Mouse (Mus musculus) ovary, postnatal 36 days (tissue): ENCODE measurements around the gene Tenm4.

Source experiments
- DNase-seq: peaks from one replicate; pipeline ENCODE4 v3.0.0; 2022; ENCODE audit warnings: low spot score, mixed read lengths

The Tenm4 gene

DNA sequence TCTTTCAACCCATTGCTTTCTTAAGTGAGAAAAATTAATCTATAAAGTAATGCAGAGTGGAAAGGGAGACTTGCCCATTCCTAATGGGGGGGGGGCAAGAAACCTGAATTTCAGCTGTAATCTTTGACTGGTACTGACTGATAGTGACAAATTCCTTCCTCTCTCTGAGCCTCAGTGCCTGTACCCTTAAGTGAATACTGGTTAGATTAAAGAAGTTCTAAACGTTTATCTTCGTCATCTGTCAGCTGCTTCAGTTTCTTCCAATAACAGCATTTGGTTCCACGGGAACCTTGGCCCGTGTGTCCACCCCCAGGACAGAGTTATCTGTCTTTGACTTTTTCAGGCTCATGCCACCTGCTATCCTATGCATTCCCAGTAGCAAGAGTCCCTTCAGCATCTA, 685.5 kb downstream of the Tenm4 start:
- no peak for DNase-seq

DNA sequence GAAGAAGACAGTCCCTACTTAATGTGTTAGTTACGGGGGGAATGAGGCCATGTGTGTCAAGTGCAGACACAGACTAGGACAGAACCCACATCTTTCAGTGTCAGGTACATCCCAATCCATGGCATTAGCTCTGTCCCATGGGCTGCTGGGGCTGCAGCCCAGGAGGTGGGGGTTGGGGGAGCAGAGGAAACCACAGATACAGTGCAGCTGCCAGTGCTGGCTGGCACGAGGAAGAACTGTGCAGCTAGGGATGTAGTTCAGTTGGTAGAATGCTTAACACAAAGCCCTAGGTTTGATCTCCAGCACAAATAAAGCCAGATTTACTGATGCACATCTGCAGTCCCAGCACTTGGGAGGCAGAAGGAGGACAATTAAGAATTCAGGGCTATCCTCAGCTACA, 688.0 kb downstream of the Tenm4 start:
- no peak for DNase-seq

DNA sequence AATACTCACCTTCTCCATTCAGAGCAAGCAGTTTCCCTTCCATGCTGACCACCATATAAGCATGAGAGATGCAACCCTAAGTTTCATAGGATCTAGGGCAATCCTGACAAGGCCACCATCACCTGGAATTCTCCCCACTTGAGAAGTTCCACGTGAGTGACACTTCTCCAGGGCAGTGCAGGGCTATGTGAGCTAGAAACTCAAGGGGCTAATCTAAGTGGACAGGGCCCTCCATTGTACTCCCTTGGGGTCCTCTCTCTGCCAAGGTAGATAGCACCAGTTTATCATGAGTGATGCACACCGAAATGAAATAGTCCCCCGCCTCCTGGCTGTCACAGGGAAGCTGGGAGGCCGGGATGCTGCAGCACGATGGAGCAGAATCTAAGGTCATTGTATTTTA, 688.6 kb downstream of the Tenm4 start:
- no peak for DNase-seq

DNA sequence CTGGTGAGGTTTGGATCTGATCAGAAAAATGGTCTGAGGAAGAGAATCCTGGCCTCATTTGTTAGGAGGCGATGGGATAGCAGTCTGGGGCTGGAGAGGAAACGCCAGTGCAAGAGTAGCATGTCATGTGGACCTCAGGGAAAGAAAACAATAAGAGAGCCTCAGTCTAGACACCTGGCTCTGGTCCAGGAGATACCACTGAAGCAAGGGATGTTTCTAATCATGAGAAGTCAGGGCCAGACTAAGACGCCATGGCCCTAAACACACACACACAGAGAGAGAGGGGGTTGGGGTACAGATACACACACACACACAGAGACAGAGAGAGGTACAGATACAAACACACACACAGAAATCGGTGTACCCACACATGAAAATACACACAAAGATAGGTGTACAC, 689.6 kb downstream of the Tenm4 start:
- peak; percentile 31 for DNase-seq

DNA sequence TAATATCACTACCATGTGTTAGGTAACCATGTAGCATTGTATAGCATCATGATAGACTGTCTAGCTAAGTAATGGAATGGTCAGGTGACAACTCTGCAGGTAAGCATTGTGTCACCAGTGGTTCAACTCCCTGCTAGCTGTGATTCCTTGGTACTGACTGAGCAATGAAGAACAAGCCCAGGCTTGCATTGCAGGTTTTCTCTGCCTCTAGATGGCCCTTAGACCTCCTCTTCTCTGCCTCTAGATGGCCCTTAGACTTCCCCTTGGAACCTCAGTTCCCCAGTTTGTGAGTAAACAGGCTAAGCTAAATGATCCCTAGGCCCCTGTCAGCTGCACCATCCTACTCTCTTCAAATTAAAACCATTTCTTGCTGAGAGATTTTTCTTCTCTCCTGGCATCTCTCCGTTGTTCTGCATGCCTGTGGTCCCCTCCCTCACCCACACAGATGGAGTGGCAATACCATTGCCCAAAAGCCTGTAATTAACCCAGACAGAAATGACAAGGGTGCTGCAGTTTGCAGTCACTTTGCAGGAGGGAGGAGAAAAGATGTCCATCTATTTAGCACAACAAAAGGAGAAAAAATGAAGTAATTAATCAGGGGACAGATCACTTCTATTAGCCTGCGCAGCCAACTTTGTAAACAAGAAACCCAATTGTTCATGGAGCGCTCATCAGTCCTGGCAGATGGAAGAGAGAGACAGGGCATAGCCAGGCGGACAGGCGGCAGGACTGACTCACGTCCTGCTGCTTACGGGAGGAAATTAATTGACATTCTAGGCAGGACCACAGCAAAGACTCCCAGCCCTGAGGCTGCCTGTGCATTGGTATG, 694.1 kb downstream of the Tenm4 start:
- no peak for DNase-seq

DNA sequence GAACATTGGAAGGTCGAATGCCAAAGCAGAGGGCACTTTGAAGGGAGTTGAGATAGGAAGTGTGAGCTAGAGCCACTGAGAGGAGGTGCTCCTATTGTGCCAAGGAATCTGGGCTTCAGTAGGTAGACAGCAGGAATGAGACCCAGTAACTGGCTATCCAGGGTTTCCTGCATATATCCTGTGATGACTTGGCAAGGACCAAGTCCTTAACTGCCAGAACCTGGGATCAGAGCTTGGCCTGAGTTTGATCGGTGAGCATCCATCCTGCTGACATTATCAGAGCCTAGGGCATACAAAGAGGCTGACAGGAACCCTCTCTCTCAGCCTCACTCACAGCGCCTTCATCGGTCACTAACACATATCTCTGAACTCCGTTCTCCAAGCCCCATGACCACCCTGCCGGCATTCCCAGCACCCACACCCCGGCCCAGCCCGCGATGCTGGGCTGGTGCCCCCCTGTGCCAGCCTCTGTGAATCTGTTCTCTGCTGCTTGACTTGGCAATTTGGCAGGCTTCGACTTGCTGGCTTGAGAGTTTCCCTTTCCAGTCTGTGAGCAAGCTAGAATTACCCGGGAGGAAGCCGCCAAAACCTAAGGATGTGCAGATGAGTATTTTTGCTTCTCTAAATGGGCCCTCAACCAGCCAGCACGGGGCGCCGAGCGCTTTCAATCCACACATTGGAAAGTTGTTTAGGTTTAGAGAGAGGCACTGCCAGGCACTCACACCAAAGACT, 698.2 kb downstream of the Tenm4 start:
- DNase-seq, result no peak

DNA sequence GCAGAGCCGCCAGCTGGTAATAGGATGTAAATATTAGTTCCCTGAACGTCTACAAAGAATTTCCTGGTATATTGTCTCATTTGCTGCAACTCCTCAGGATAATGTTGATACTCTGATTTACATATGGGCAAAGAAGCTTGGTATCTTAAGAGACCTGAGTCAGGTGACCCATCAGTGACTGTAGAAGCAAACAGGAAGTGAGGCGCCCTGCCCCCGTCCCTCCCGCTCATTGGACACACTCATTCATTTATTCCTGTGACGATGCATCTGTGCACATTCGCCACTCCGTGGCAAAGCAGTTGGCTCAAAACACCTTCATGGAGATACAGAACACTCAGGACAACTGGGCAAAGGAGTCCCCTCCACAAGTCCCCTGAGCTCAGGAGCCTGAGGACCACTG, 699.4 kb downstream of the Tenm4 start:
- no peak for DNase-seq

DNA sequence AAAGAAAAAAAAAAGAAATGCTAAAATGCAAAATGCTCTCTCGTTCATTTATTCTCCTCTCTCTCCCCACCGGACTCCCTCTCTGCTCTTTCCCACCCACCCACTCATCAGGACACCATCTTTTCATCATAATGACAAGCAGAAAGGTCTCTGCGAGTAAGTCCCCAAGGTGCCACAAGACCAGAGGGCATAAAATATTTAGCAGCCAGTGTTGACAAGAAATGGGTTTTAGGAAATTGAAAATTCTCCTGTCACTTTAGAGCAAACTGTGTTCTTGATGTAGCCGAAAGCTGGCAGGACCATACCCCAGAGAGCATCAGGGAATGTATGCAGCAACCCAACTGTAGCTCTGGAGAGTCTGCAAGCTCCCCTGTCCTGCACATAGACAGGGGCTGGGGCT, 700.0 kb downstream of the Tenm4 start:
- DNase-seq, result no peak

DNA sequence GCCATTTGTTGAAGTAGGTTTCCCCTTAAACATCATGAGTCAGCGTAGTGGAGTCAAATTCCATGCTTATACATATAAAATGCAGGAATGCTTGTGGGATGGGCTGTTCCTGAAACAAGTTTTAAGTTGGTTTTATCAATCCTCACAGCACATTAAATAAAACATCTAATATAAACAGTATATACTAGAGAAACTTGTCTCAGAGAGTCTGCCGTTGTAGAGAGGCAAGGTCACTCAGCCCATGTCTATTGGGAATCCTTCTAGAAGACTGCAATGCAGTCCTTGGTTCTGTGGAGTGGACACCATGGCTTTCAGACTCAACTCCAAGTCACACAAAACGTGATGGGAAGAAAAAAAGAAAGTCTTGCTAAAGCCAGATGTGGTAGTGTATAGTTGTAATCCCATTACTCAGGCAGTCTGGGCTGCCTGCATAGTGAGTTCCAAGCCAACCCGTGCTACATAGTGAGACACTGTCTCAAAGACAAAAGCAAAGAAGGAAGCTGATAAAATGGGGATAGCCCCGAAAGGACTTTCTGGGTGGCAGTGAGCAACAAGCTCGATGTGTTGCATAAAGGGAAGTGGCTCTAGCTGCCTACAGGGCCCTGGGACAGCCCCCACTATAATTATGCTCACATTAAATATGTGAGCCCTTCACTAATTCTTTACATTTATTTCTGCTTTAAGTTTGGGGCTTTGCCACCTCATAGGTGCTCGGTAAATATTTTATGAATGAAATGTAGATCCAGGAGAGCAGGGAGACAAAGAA, 707.6 kb downstream of the Tenm4 start:
- no peak for DNase-seq

DNA sequence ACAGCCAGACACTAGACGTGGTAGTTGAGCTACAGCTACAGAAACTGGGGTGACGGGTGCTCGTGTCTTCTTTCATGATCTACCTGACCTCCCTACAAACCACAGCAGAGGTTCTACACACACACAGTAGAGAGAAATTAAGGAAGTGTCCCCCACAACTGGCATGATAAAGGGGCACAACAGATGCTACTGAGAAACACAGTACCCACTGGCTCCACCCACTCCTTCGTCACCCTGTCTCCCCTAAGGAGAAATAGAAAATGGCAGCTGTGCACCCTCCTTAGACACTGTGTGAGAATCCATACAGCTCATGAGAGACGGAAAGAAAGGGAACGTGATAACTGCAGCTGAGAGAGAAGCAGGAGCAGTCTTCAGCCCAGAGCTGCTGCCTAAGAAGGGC, 708.5 kb downstream of the Tenm4 start:
- no peak for DNase-seq

DNA sequence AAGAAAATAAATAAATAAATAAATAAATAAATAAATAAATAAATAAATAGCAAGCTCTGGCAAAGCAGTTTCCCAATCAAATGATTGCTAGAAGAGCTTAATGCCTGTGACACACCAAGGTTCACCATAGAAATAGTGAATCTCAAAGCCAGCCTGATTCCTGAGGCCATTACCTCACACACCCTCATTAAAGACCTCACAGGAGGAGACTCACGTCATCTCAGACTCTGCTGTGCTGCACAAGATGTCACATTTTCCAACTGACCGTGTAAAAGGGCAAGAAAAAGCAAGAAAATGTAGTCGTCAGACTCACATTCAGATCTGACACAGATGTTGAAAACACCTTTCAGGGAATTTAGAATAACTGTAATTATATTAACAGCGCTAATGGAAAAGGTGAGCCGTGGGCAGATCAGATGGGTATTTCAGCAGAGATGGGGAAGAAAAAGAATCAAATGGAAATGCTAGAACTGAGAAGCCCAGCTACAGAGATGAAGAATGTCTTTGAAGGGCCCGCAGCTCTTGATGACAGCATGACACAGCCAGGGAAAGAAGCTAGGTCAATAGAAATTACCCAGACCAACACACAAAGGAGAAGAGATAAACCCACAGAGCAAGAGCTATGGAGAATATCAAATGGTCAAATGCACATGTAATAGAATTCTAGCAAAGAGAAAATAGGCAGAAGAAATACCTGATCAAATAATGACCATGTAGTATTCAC, 709.3 kb downstream of the Tenm4 start:
- no peak for DNase-seq

DNA sequence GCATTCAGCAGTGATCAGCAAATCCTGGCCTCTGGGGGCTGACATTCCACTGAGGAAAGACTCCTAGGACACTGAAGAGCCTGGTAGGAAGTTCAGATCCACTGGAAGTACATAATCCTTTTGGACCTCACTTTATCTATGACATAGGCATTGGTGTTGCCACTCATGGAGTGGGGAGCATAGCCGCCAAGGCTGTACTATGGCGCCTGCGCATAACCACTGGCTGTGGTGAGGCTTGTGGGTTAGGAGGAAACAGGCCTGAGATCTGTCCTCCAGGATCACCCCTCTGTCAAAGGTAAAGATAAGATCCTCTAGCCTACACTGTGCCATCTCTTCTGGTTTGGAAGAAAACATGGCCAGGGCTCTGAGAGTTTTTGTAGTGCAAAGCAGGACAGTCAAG, 712.3 kb downstream of the Tenm4 start:
- no peak for DNase-seq

DNA sequence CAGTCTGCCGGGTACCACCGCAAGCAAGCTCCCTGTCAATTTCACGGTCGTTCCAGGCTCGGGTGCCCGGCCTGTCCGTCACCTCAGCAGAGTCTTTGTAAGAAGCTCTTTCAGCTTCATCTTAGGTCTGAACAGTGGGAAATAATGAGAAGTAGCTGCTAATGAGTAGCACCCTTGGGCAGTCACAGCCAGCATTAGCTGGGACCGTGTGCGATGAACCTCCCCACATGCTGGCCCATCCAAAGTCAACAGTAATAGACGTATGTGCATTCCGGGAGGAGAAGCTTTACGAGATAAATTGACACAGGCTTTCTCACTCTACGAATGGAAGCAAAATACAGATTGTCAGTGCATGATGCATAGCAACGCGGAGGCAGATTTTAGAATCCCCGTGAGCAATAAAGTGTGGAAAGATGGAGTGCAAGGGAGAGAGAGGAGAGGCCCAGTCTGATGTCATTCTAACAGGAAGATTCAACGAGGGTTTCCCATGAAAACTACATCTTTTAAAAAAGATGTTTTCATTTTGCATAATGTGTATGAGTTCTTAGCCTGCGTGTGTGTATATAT, 716.1 kb downstream of the Tenm4 start:
- no peak for DNase-seq

DNA sequence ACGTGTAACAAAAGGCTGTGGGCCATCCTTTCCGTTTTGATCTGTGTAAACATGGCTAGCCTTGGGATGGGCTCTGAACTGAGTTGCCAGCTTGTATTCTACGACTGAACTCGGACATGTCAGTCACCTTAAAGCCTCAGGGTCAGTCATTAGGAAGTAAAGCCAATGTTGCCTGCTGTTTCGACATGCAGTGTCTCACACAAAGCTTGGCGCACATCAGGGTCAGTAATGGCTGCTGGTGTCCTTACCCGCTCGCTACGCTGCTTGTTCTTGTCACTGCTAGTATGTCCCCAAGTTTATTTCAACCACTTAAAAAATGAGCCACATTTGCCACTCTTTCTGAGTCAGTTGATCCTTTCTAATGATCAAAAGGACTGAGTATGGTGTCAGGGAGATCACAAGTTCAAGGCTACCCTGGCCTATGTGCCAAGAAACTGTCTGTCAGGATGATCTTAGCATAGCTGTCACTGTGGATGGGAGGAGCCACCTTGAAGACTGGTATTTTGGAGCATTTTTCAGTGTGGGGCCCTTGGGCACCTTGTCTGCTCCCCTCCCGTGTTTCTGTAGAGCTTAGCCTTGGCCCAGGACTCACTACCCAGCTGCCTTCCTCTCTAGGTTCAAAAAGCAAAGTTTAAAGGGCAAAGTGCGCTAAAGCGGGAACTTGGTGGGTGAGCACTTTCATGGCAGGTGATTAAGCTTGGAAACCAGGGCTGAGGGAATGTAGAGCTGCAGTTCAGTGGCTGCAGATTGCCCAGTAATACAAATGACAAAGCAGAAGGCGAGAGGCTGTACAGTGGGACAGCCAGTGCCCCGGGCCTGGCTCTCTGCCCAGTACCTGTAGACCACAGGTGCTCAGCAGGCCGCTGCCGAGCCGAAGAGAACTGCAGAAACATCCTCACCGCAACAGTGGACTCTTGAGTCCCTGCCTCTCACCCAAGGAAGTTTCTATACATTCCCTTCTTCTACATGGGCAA, 718.3 kb downstream of the Tenm4 start:
- DNase-seq, result no peak

DNA sequence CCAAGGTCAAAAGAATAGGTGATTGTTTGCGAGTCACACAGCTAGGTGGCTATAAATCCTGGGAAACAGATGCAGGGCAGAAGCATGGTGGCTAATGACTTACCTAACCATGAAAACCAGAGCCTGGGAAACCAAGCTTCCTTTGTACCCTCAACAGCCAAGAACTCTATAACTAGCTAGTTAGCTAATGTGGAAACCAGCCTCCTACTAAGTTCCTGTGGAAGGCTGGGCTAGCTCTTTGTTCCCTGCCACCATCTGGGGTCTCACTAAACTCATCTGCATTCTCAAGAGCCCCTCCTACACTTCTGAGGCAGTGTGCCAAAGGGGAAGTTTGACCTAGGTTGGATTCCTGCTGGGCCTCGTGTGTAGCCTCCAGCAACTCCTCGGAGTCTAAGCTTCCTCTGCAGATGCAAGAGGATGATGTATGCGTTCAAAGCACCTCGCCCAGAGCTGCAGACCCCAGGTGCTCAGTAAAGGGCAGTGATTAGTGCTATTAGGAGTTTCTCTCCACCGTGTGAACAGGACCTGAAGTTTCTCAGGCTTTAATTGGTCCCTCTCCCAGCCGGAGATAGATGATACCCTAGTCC, 719.1 kb downstream of the Tenm4 start:
- no peak for DNase-seq

DNA sequence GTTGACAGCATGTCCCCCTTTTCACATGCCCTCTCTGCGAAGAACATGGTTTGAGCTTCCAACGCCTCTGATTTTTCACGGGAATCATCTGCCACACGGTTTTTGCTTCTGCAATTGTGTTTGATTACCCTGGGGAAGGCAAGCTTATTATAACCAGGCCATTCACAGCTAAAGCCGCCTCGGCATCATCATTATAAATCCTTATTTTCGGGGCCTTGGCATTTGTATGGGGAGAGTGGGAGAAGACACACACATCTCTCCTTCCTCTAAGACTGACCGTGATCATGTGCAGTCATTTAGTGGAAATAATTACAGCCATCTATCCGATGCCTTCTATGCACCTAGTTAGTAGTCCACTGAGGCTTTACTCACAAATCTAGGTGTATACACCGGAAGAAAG, 719.9 kb downstream of the Tenm4 start:
- DNase-seq, result no peak

DNA sequence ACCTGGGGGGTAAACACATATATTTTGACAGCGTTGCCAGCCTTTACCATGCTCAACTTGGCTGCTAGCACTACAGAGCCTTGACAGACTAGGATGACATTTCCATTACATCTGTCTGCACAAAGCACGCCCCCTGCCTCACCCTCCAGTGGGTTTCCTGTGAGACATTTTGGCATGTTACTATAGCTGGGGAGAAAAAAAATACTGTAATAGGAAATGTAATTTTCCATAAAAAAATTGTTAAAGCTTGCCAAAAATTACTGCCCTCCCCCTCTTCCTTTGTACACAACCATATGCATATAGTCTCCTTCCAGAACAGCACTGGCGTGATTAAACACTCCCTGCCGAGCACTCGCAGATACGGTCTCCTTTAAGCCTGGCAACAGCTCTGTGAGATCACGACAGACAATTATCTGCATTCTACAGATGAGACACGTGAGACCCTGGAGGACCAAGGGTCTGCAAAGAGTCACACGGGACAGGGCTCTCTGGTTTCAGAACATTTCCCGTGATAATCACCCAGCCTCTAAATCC, 728.1 kb downstream of the Tenm4 start:
- DNase-seq, result no peak

DNA sequence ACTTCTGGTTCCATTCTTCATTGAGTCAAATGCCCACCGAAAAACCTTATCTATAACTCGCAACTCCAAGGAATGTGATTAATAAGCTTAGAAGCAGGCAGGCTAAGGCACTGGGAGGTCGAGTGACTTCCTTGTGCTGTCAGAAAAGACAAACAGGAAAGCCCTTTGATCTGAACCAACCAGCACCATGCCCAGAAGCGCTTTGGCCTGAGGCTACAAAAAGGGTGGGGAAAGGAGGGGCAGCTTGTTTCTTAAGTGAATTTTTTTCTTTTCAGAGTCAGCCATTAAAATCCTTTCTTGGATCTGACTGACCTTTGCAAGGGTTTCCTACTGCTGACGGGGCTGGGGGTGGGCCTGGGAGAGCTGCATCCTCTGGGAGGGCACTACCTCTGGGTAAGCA, 731.1 kb downstream of the Tenm4 start:
- DNase-seq, result no peak

DNA sequence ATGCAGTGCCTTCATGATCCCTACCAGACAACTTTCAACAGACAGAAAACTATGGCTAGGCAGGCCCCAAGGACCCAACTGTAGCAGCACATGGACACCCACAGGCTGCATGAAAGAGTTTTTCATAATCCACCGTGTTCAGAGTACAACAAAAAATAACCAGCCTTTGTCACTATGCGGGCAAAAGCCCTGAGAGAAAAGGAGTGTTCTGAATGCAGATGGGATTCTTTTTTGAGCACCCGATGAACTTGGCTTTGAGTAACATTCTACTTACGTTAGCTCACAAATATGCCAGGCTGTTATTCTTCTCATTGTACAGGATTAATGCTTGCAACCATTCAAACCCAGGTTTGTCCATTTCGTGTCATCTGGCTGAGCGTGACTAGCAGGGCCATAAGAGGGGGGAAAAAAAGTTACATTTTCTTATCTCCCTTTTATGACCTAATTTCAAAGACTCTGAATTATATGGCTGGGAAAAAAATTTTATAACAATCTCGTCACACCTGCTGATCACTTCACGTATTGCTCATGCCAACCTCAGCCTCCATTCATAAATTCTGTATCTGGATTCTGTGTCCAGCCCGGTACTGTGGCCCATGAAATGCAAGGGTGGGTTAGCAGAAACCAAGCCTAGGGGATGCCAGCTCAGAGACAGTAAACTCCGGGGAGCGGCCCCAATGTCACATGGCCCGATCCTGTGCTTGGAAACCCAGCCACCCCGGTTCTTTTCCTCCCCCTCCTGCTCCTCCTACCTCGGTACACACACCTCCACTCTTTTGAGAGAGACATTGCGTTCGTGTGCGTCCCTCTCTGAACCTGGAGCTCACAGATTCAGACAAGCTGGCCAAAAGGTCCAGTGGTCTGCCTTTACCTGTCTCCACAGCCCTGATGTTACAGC, 732.3 kb downstream of the Tenm4 start:
- DNase-seq, result no peak
